Mouse (Mus musculus): Measurements from ENCODE around the gene N4bp1.

The N4bp1 gene

GRCm38 (mm10) chr8:86820186-86820755, 64.8 kb downstream of the N4bp1 start:
- no peak for DNase-seq

DNA sequence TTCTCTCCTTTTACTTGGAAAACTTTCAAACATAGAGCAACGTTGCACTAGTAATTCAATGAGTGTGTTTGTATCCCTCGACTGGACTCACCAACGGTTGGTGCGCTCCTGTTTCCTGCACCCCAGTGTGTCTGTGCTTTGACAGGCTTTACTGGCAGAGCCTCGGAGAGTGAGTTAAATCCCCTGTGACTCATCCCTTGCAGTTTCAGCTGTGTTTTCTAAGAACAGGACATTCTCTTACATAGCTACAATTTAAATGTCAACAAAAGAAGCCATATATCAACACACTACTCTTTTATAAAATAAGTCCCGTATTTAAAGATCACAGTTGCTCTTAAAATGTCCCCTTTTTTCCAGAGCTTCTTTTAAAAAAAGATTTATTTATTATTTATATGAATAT, 65.6 kb downstream of the N4bp1 start:
- DNase-seq, result no peak

GRCm38 (mm10) chr8:86808990-86809960, 75.8 kb downstream of the N4bp1 start:
- no peak for DNase-seq

DNA sequence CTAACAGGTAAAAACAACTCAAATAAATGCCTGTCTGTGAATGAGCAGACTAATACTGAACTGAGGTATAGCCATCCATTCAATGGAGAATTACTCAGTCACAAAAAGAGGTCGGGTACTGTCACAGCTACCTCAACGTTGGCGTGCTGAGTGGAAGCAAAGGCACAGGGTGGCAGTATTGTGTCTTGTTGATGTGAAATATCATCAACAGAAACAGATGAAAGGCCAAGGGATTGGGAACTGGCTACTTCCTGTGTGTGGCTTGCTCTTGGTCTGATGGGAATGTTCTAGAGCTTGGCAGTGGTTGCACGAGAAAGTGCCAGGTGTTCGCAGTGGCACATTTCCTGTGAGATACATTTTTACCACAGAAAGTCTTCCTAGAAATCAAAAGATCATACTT, 76.8 kb downstream of the N4bp1 start:
- peak; percentile 9 for DNase-seq

DNA sequence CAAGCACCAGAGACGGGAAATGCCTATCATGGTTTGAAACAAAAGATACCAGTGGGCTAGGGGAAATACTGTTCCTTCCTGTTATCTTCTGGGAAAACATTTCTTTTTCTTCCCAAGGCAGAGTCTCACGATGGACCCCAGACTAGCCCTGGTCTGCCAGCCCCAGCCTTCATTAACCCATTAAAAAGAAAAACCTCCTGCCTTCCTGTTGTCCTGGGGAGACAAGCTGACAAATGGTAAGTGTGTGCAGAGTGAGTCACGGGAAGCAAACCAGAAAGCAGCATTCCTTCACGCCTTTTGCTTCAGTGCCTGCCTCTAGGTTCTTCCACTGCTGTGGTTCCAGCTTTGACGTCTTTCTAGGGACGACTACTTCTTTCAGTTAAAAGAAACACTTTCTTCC, 83.1 kb downstream of the N4bp1 start:
- DNase-seq, result no peak

- no peak for DNase-seq
These were observed 84.1 kb downstream of the N4bp1 start for GRCm38 (mm10) chr8:86800966-86801365.

GRCm38 (mm10) chr8:86798141-86798540, 86.9 kb downstream of the N4bp1 start:
- DNase-seq, result no peak

GRCm38 (mm10) chr8:86797705-86798104, 87.4 kb downstream of the N4bp1 start:
- no peak for DNase-seq

- no peak for DNase-seq
These were observed 90.3 kb downstream of the N4bp1 start for GRCm38 (mm10) chr8:86794716-86795115.

- no peak for DNase-seq
These were observed 93.5 kb downstream of the N4bp1 start for GRCm38 (mm10) chr8:86791542-86791941.

DNA sequence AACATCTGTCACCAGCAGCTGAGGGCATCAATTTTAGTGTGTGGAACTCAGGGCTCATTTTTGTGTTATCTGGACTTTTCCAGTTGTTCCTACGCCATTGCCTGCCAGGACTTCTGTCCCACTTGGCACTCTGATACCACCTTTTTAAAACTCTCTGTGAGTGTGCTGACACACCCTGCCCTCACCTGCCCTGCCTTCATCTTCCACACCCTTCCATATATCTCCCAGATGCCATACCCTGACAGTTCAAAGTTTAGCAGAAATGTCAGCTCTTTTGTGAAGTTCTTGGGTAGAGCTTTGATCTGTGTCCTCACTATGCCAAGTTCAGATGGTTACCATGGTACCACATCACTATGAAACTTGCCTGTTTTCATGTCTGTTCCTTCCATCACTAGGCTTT, 95.5 kb downstream of the N4bp1 start:
- DNase-seq, result no peak

- no peak for DNase-seq
These were observed 97.1 kb downstream of the N4bp1 start for GRCm38 (mm10) chr8:86787891-86788420.

DNA sequence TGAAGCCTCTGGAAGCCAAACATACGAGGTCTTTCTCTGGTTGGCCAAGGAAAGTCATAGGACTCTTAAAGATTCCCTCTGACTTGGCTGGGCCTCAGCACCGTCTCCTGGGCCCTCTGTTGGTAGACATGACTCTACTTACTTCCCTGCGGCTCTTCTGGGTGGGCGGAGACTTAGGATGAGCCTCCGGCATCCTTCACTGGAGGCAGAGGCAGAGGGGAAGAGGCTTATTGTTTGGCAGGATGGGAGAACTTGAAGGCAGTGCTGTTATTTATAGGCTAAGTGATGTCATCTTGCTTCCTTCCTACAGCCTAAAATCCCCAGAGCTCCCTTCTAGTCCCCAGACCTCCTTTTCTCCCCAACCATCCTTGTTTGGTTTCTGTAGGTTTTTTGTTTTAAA, 98.6 kb downstream of the N4bp1 start:
- DNase-seq, result no peak

DNA sequence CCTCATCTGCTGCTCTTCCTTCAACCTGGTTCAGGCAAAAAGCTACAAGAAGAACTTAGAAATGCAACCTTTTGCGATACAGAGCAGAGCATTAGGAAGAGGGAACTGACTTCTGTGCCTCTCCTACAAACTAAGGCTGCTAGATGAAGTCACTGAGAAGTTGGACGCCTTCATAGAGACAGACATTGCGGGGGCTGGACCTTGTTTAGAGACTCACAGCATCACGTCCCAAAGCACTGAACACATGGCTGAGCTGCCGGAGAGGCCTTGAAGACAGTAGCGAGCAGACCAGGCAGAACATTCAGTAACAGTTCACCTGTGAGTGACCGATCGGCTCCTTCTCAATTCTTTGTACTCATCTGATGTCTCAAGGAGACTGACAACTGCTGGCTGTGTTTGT, 104.0 kb downstream of the N4bp1 start:
- DNase-seq, result peak; percentile 15

DNA sequence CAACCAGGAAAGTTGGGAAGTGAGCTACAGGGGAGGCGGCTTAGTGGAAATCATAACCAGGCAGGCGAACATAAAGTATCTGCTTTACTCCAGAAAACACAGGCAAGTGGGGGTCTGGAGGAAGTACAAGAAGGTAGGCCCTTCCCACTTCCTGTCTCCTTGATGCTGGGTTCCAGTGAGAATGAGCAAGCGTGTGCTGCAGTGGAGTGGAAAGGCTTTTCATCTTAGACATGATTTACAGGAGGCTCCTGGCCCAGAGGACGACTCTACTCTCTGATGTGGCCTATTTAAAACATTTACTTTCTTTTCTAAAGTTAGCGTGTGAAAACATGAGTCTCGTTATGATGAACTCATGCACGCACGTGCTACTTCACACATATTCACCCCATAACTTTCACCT, 105.9 kb downstream of the N4bp1 start:
- no peak for DNase-seq

- DNase-seq, result no peak
These were observed 114.9 kb downstream of the N4bp1 start for GRCm38 (mm10) chr8:86769945-86770715.

DNA sequence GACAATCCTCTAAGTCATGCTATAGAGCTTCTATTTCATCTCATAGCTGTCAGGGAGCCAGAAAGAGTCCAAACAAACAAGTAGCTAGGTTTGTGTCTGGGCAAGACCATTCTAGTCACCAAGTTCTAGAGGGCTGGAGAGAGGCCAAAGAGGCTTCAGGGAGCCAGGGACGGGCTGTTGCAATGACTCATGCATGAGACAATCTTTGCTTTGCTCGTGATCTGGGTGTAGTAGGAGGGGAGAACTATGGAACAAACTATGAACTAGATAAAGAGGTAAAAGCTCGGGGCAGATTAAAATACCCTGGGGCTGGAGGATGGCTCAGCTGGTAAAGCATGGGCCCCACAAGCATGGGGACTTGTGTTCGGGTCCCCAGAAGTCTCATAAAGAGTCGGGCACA, 116.6 kb downstream of the N4bp1 start:
- DNase-seq, result peak; percentile 59

DNA sequence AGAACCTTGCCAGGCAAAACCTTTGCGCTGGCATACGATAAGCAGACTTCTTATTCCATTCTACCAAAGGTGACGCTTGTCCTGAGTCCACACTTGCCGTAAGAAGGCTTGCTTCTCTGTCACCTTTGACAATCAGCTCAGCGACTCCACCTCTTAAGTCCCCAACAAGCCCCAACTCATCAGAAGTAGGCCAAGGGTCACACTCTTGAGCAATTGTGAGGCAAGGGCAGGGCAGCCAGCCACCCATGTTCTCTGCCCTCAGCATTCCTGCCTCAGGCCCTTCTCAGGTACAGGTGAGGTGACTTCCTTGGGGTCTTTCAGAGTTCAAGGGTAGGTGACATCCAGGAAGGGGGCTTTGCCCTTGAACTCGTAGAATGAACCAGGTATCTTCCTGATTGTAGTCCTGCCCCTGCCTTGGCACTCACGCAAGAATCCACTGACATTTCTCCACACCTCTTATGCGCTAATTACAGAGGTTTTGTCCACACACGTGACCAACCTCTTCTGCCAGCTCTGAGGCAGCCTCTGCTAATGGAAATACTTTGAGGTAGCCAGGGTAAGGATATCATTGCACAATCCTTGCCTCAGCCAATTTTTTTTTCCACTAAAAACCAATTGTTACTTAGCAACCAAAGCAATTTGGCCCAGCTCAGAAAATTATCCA, 118.4 kb downstream of the N4bp1 start:
- no peak for DNase-seq

- DNase-seq, result no peak
These were observed 119.4 kb downstream of the N4bp1 start for GRCm38 (mm10) chr8:86765669-86766068.

- DNase-seq, result no peak
These were observed 119.9 kb downstream of the N4bp1 start for GRCm38 (mm10) chr8:86765155-86765554.

DNA sequence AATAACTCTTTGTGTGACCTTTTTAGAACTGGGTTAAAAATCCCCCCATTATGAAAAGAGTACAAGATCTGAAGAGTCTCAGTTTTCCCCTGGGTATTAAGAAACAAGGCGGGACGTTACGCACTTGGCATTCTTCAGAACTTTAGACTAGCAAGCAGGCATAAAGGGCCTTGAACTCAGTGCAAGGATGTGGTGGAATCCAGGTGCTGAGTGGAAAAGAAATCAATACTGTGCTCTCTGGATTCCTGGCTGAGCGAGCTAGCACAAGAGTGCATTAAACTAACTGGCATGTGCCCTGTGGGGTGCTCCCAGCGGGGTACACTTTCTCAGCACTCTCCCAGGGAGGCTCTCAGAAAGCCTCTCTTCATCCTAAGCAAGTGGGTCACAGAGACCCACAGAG, 122.3 kb downstream of the N4bp1 start:
- no peak for DNase-seq

DNA sequence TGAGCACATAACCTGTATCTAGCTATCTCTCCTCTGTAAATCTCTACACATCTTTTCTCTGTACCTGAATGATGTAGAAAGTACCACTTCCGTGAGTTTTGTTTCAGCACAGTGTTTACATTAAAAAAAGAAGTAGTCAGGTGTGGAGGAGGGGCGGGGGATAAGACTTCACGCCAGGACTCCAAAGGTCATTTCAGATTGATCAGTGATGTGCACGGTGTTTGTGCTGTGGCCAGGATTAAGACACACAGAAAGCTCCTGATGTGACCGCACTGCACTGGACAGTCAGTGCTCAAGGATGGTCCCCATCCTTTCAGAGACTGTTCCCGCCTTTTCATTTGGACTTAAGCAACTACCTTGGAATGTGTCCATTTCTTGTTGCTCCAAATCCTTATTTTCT, 124.3 kb downstream of the N4bp1 start:
- DNase-seq, result no peak

DNA sequence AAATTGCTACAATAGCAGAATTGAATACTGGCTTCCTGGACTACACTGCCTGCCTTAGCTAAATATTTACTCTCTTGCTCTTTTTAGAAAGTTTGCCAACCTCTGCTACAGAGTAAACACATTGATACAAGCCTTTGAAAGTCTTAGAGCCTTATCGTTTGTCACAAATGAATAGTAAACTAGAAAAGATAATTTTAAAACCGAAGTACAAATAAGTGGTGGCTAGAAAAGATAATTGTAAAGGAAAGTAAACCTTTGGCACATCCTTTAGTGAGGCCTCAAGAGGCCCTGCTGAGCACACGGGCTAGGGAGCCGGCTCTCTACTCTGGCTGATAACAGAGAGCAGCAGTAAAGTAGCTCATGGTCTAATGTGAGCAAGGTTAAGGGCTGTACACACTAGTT, 126.0 kb downstream of the N4bp1 start:
- no peak for DNase-seq

All from right cerebral cortex, adult 18-20 months (tissue).